Mouse (Mus musculus): ENCODE measurements around the gene Zkscan16.

Gene Zkscan16

GRCm38 (mm10) chr4:58998688-58999087, 55.3 kb downstream of the Zkscan16 start:
- no peak for DNase-seq (ENCODE audit: low read depth, low spot score)

- peak; percentile 76 for DNase-seq (ENCODE audit: low read depth, low spot score)
Observed at GRCm38 (mm10) chr4:58999686-59000085, 56.3 kb downstream of the Zkscan16 start.

- no peak for DNase-seq (ENCODE audit: low read depth, low spot score)
Observed at GRCm38 (mm10) chr4:59000614-59001013, 57.2 kb downstream of the Zkscan16 start.

DNA sequence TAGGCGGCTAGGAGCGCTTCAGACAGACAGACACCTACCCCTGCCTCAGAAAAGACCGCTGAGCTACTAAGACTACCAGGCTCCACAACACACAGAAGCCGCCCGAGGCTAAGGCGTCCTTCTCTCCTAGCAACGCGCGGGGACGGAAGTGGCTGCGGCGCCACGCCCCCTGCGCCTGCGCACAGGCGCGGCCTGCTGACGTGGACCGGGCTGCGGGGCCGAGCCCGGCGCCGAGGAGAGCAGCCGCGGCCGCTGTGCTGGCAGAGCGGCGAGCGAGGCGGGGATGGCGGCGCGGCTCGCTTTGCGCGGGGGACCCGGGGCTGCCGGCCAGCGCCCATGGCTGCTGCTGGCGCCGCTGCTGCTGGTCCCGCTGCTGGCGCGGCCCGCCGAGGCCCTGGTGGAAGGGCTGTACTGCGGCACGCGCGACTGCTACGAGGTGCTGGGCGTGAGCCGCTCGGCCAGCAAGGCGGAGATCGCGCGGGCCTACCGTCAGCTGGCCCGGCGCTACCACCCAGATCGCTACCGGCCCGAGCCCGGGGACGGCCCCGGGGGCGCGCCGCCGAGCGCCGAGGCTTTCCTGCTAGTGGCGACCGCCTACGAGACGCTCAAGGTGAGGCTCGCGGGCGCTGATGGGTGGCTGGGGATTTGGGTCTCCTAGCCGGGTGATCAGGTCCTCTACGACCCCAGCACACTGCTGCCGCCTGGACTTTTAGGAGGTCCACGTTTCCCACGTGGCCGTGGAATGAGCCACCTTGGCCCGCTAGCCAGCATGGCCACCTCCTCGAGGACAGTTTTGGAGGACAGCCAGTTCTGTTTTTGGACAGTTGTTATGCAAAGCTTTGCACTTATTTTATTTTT, 59.7 kb downstream of the Zkscan16 start, which contains the start of gene Gm20503:
Gene Gm20503, plus strand, starts transcription at position 263 of the 858 bp plus-strand sequence.
- DNase-seq (ENCODE audit: low read depth, low spot score) = peak; percentile 93

- DNase-seq (ENCODE audit: low read depth, low spot score) = no peak
Observed at GRCm38 (mm10) chr4:59003806-59004200, 60.4 kb downstream of the Zkscan16 start.

DNA sequence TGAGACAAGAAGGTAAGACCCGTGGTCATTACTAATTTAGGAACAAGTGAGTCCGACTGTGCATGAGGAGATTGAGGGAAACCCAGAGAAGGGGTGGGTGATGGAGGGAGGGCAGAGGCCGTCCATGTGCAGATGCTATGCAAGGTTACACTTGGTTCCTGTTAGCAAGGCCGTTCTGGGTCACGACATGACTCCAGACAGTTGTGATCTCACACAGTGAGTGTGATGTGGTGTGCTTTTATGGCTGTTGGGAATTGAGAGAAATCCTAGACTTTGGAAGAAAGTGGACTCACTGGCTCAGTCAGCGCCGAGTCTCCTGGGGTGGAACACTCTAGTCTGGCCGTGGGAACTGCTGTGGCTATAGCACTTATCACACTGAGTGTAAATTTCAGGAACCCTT, 62.8 kb downstream of the Zkscan16 start:
- DNase-seq (ENCODE audit: low read depth, low spot score) = no peak

GRCm38 (mm10) chr4:59007016-59007415, 63.6 kb downstream of the Zkscan16 start:
- no peak for DNase-seq (ENCODE audit: low read depth, low spot score)
